In genomic region chr8:84725941-84726259, GRCm38 (mm10) we compare ENCODE assay signal across 8 mouse cellular contexts. TPM values are rescaled to one million over a fixed set of nuclear protein-coding genes. Genes with fewer than 3 reads are reported as not detected.
DNase-seq lines count a peak whose midpoint lies in the region; ATAC-seq and TF ChIP-seq lines count a peak whose summit lies in the region.
"Had no signal": no experiment of that assay in that cellular context is flagged by ENCODE, and none has a peak within 500 bp of the region (broad histone marks: within the 10 kb centered on the region; RNA-seq: fewer than 3 reads in every experiment).

No protein-coding gene starts in this region.

- H3K27ac ChIP-seq in CH12.LX (ENCODE audit: insufficient read depth, low read depth), result no peak overlapping the region
- H3K27ac ChIP-seq in forebrain, embryonic 15.5 days (replicated peaks), result peak overlapping the region; percentile 94
- peak overlapping the region; percentile 57 for H3K27ac ChIP-seq in lung, postnatal 0 days (ENCODE audit: low read length)

- H3K9ac ChIP-seq in CH12.LX (ENCODE audit: insufficient read depth, low read depth), result no peak overlapping the region
- H3K9ac ChIP-seq in forebrain, embryonic 15.5 days (replicated peaks), result no peak overlapping the region; the same call in 1 of the 2 replicates
- no peak overlapping the region for H3K9ac ChIP-seq in lung, postnatal 0 days (replicated peaks; ENCODE audit: low read depth)

- no peak for ATAC-seq in forebrain, embryonic 15.5 days (replicated peaks)
- ATAC-seq in lung, postnatal 0 days, result peak; percentile 39

- H3K79me2 ChIP-seq in CH12.LX (replicated peaks; ENCODE audit: control insufficient read depth, extremely low read depth, insufficient read depth, poor library complexity, severe bottlenecking), result no peaks in the 10 kb centered on the region

- in situ Hi-C loops in CH12.LX (cut with MboI; ENCODE audit: low pct_ligation_motif_present, low pct_unique_long_range_greater_than_20kb, low sequenced_read_pairs), result no loop called here

- H3K4me2 ChIP-seq in CH12.LX (ENCODE audit: insufficient read depth, low read depth, poor library complexity, severe bottlenecking), result no peak overlapping the region
- no peak overlapping the region for H3K4me2 ChIP-seq in forebrain, embryonic 15.5 days (replicated peaks)
- H3K4me2 ChIP-seq in lung, postnatal 0 days (replicated peaks; ENCODE audit: low read depth, low read length), result no peak overlapping the region

- H3K36me3 ChIP-seq in CH12.LX (replicated peaks in 1 of 2; ENCODE audit: control insufficient read depth in 1 of 2, insufficient read depth in 1 of 2, low read length in 1 of 2), result no peaks in the 10 kb centered on the region
- H3K36me3 ChIP-seq in forebrain, embryonic 15.5 days, result peaks cover 34% of the 10 kb centered on the region; the same call in 1 of the 2 replicates
- peaks cover 11% of the 10 kb centered on the region for H3K36me3 ChIP-seq in lung, postnatal 0 days (ENCODE audit: insufficient read depth, low read length)

- no peak overlapping the region for H3K4me3 ChIP-seq in CH12.LX (replicated peaks in 1 of 3; ENCODE audit: low read depth in 2 of 3, low read length in 2 of 3, poor library complexity in 1 of 3)
- H3K4me3 ChIP-seq in forebrain, embryonic 15.5 days, result no peak overlapping the region
- no peak overlapping the region for H3K4me3 ChIP-seq in lung, postnatal 0 days (ENCODE audit: low read depth, low read length)

- no peak for TF ChIP-seq EP300 in CH12.LX (IDR thresholded peaks at IDR 0.05; ENCODE audit: low read length)
- TF ChIP-seq EP300 in lung, postnatal 0 days (IDR thresholded peaks at IDR 0.05), result no peak

- no peak for DNase-seq in CH12.LX (ENCODE audit: extremely low read depth)
- DNase-seq in MN1 (ENCODE audit: low spot score), result peak; percentile 67
- peak; percentile 61 for DNase-seq in kidney, adult 18-20 months
- peak; percentile 90 for DNase-seq in lung, postnatal 0 days (ENCODE audit: low spot score)
- DNase-seq in right cerebral cortex, adult 18-20 months, result no peak
- DNase-seq in frontal cortex, postnatal 14 days (ENCODE audit: low spot score in 2 of 2), result no peak

- no peak for TF ChIP-seq POLR2A in CH12.LX (IDR thresholded peaks at IDR 0.05; ENCODE audit: low read depth, low read length)

- H3K9me3 ChIP-seq in CH12.LX (replicated peaks; ENCODE audit: low read length), result no peaks in the 10 kb centered on the region
- no peaks in the 10 kb centered on the region for H3K9me3 ChIP-seq in forebrain, embryonic 15.5 days
- no peaks in the 10 kb centered on the region for H3K9me3 ChIP-seq in lung, postnatal 0 days (ENCODE audit: low read length)

- 13% methylated on average over 3 of the region's 3 CpGs for WGBS in forebrain, embryonic 15.5 days
- 17% methylated on average over 3 of the region's 3 CpGs for WGBS in lung, postnatal 0 days

- H3K27me3 ChIP-seq in CH12.LX (replicated peaks), result peaks cover 30% of the 10 kb centered on the region
- H3K27me3 ChIP-seq in forebrain, embryonic 15.5 days, result no peaks in the 10 kb centered on the region
- no peaks in the 10 kb centered on the region for H3K27me3 ChIP-seq in lung, postnatal 0 days (replicated peaks; ENCODE audit: insufficient read depth, low read length)

- TF ChIP-seq RAD21 in CH12.LX (IDR thresholded peaks at IDR 0.05; ENCODE audit: low read depth, low read length), result peak; percentile 23

- H3K4me1 ChIP-seq in CH12.LX (ENCODE audit: control insufficient read depth in 1 of 2, insufficient read depth in 2 of 2), result peaks cover 12 to 27% of the 10 kb centered on the region in 2 experiments
- H3K4me1 ChIP-seq in forebrain, embryonic 15.5 days, result peaks cover 94% of the 10 kb centered on the region
- peaks cover 45% of the 10 kb centered on the region for H3K4me1 ChIP-seq in lung, postnatal 0 days (ENCODE audit: insufficient read depth, low read depth, low read length)

- peak in 1 of 2 experiments; percentile 56; a peak in 2 of 4 replicates for TF ChIP-seq CTCF in CH12.LX (conservative IDR thresholded peaks at IDR 0.05 in 1 of 2, IDR thresholded peaks at IDR 0.05 in 1 of 2; ENCODE audit: low read depth in 2 of 2, low read length in 2 of 2)
- peak; percentile 78 for TF ChIP-seq CTCF in lung, postnatal 0 days (IDR thresholded peaks at IDR 0.05)

- dilution Hi-C loops in CH12.LX (cut with MboI; ENCODE audit: extremely low pct_ligation_motif_present, extremely low pct_unique_long_range_greater_than_20kb, low sequenced_read_pairs), result no loop called here

TF ChIP-seq in CH12.LX, 34 proteins besides CTCF, POLR2A, EP300 and RAD21:
- TF ChIP-seq SMC3 (IDR thresholded peaks at IDR 0.05; ENCODE audit: low read depth, low read length), result peak; percentile 37
- no peak for TF ChIP-seq PAX5 (IDR thresholded peaks at IDR 0.05; ENCODE audit: low read length)
- no peak for TF ChIP-seq USF1 (IDR thresholded peaks at IDR 0.05; ENCODE audit: low read depth, low read length)
TF ChIP-seq in CH12.LX: peak in this region for 1.

RNA-seq across cellular contexts. Expression of gene G430095P16Rik, which starts 3.1 kb away (rescaled TPM):
- total RNA-seq in CH12.LX (2012; rRNA removed) (0.17 TPM in 1 of 2 replicates, not detected in the other), CH12.LX (2014; rRNA removed) (0.39 TPM in 1 of 2 replicates, not detected in the other)
- not detected in 2 replicates for polyA plus RNA-seq in CH12.LX (2012; ENCODE audit: insufficient read length, low read depth)
- 2.7 TPM in 2 replicates for polyA plus RNA-seq in forebrain, embryonic 15.5 days (2015; fragmentation: Nextera tagmentation; extraction: Ambion mirVana)
- 2.0 and 2.8 TPM in 2 replicates for polyA plus RNA-seq in lung, postnatal 0 days (2015; fragmentation: Nextera tagmentation; extraction: Ambion mirVana)
- total RNA-seq: layer of hippocampus, postnatal 10 days had no signal

RNA-seq across cellular contexts. Expression of gene Lyl1, which starts 24.6 kb away (rescaled TPM):
- 38.5 and 45.5 TPM in 2 replicates for total RNA-seq in CH12.LX (2012; rRNA removed)
- total RNA-seq in CH12.LX (2014; rRNA removed), result 20.3 and 20.6 TPM in 2 replicates
- polyA plus RNA-seq in CH12.LX (2012; ENCODE audit: insufficient read length, low read depth), result 53.2 and 54.5 TPM in 2 replicates
- 2.1 and 2.5 TPM in 2 replicates for polyA plus RNA-seq in forebrain, embryonic 15.5 days (2015; fragmentation: Nextera tagmentation; extraction: Ambion mirVana)
- 11.6 and 13.9 TPM in 2 replicates for polyA plus RNA-seq in lung, postnatal 0 days (2015; fragmentation: Nextera tagmentation; extraction: Ambion mirVana)

RNA-seq across cellular contexts. Expression of gene Nacc1, which starts 38.2 kb away (rescaled TPM):
- 45.1 and 49.0 TPM in 2 replicates for total RNA-seq in CH12.LX (2012; rRNA removed)
- total RNA-seq in CH12.LX (2014; rRNA removed), result 21.9 and 23.3 TPM in 2 replicates
- polyA plus RNA-seq in CH12.LX (2012; ENCODE audit: insufficient read length, low read depth), result 73.0 and 84.1 TPM in 2 replicates
- 15.5 and 16.4 TPM in 2 replicates for polyA plus RNA-seq in forebrain, embryonic 15.5 days (2015; fragmentation: Nextera tagmentation; extraction: Ambion mirVana)
- 7.1 and 7.4 TPM in 2 replicates for polyA plus RNA-seq in lung, postnatal 0 days (2015; fragmentation: Nextera tagmentation; extraction: Ambion mirVana)

RNA-seq across cellular contexts. Expression of gene Trmt1, which starts 39.8 kb away (rescaled TPM):
- total RNA-seq in CH12.LX (2012; rRNA removed) (157 and 160 TPM in 2 replicates), CH12.LX (2014; rRNA removed) (77.0 and 94.5 TPM in 2 replicates)
- 140 and 157 TPM in 2 replicates for polyA plus RNA-seq in CH12.LX (2012; ENCODE audit: insufficient read length, low read depth)
- 62.4 and 64.0 TPM in 2 replicates for polyA plus RNA-seq in forebrain, embryonic 15.5 days (2015; fragmentation: Nextera tagmentation; extraction: Ambion mirVana)
- 38.4 and 43.4 TPM in 2 replicates for polyA plus RNA-seq in lung, postnatal 0 days (2015; fragmentation: Nextera tagmentation; extraction: Ambion mirVana)

Comparison
In these comparisons a context has a peak if more than half of its experiments do, and no peak if none do; other contexts are left out.
1. DNase-seq: peak in MN1 (single experiment), kidney, adult 18-20 months (single experiment) and lung, postnatal 0 days (single experiment); none in CH12.LX (single experiment), right cerebral cortex, adult 18-20 months (single experiment) and frontal cortex, postnatal 14 days (0 of 2).